Mouse (Mus musculus): ENCODE measurements around the gene Syt6.
A peak's percentile ranks its signal among the peaks of the same experiment; 100 is the strongest.

Syt6 gene

DNA sequence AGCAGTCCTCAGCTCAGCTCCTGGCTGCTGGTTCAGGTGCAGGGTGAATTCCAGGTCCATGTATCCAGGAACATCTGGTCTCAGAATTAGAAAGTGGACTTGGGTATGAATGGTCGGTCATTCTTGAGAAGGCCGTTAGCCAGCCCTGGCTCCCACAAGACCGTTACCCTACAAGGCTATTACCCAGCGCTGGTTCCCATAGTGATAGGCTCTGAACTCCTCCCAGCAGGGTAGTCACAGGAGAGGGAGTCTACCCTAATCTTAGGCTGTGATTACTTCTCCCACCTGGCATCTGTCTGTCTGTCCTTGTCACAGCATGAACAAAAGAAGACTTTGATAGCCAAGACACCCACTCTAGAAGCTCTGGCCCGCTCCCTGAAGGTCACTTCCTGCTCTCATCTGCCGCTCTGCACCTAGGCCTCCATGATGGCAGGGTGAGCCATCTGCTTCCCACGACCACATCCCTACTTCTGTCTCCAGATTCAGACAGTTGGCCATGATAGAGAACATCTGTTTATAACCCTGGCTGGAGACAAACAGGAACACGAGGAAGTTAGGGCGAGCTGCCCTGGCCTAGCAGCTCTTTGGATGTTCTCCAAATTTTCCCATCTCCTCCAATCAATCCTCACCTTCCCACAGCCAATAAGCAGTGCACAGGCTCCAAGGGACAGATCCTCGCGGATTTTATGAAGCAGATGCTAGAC, 72.3 kb downstream of the Syt6 start:
- no peak for DNase-seq (ENCODE audit: low read depth, low spot score)

DNA sequence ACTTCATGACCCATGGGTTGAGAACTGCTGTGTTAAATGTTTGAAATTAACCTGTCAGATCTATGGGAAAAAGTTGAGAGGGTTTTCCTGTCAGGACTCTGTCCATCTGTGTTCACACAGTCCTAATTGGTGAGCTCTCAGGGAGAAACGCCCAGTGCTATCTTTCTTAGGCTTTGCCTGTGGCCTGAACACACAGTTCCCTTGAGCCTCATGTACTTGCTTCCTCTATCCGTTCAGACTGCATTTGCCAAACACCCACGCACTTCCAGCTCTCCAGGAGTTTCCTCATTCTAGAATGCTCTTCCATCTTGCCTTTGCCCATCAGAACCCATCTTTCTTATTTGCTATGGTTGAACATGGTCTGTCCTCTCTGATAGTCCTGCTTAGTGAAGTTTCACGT, 73.5 kb downstream of the Syt6 start:
- DNase-seq (ENCODE audit: low read depth, low spot score) = no peak

DNA sequence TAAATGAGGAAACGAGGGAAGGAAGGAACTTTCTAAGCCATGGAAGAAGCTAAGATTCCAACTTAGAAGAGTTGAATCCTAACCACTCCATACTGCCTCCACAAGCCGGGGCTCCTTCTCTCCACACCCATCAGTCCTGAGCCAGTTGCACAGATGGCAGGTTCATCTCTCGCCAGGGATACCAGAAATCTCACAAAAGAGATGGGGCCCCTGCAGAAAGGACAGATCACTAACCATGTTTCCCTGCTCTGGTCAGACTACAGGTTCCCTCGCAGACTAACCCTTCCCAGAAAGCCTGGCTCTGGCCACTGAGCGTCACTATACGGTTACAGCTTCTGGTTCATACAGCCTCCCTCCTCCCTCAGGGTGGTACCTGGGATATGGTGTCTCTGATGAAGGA, 74.7 kb downstream of the Syt6 start:
- no peak for DNase-seq (ENCODE audit: low read depth, low spot score)

GRCm38 (mm10) chr3:103650406-103650805, 75.4 kb downstream of the Syt6 start:
- no peak for DNase-seq (ENCODE audit: low read depth, low spot score)

GRCm38 (mm10) chr3:103660012-103660411, 85.0 kb downstream of the Syt6 start:
- DNase-seq (ENCODE audit: low read depth, low spot score) = no peak

GRCm38 (mm10) chr3:103661714-103662113, 86.7 kb downstream of the Syt6 start:
- no peak for DNase-seq (ENCODE audit: low read depth, low spot score)

- no peak for DNase-seq (ENCODE audit: low read depth, low spot score)
These were observed 88.4 kb downstream of the Syt6 start for GRCm38 (mm10) chr3:103663385-103663784.

GRCm38 (mm10) chr3:103672113-103672512, 97.1 kb downstream of the Syt6 start:
- no peak for DNase-seq (ENCODE audit: low read depth, low spot score)

DNA sequence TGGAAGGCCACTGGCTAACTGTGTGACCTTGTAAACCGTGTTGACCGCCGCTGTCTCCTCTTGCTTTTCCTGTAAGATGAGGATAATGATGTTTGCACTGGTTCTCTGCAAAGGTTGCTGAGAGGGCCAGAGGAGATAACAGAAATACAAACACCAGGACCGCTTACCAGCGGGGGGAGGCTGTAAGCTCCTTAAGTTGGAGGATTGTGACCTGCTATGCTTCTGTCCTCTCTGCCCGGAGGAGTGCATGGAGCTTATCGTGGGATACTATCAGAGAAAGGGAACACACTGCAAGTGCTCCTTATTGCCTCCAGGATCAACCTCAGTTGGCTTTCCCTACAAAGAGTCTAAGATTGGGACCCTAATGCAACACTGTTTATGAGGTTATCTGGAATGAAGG, 97.7 kb downstream of the Syt6 start:
- DNase-seq (ENCODE audit: low read depth, low spot score) = no peak

- DNase-seq (ENCODE audit: low read depth, low spot score) = no peak
These were observed 103.8 kb downstream of the Syt6 start for GRCm38 (mm10) chr3:103678811-103679210.

DNA sequence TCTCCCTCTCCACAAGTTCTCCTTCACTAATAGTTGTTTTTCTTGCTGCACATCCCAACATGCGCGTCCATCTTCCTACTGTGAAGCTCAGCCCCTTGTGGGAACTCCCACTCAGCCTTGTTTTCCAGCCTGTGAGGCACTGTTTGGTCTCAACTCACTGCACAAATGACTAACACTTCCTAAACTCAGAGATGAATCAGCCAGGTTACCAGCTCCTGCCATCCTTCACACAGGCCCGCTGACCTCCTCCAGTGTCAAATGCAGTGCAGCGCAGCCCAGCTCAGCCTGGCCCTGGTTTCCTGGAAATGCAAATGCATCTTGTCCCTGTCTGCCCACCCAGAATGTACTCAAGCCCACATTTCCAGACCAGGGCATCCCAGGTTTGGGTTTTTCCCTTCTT, 107.4 kb downstream of the Syt6 start:
- no peak for DNase-seq (ENCODE audit: low read depth, low spot score)

- DNase-seq (ENCODE audit: low read depth, low spot score) = no peak
These were observed 108.4 kb downstream of the Syt6 start for GRCm38 (mm10) chr3:103683234-103683965.

GRCm38 (mm10) chr3:103683966-103684319, 108.9 kb downstream of the Syt6 start:
- no peak for DNase-seq (ENCODE audit: low read depth, low spot score)

- DNase-seq (ENCODE audit: low read depth, low spot score) = no peak
These were observed 114.0 kb downstream of the Syt6 start for GRCm38 (mm10) chr3:103689043-103689442.

DNA sequence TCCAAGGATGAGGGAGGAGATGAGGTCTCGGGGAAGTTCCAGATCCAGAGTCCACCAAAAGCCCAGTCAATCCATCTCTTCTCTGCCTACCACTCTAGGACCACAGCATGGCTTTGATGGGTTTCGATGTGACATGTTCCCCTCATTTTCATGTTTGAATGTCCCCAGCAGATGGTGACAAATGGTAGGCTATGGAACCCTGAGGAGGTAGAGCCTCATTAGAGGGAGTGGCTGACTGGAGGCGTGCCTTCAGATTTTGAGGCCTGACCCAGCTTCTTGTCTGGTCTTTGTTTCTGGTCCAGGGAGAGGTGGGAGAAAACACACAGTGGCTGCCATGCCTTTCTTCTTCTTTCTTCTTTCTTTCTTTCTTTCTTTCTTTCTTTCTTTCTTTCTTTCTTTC, 115.5 kb downstream of the Syt6 start:
- peak; percentile 10 for DNase-seq (ENCODE audit: low read depth, low spot score)
